Mouse (Mus musculus) liver, embryonic 13.5 days (tissue): Measurements from ENCODE around the gene Hist1h3f. TPM values are rescaled to one million over a fixed set of nuclear protein-coding genes. Genes with fewer than 3 reads are reported as not detected.
"Not testable (repeated sequence)": the region's sequence is repeated elsewhere in the genome, so short reads cannot be mapped to it uniquely, and the experiment has no call there.

Experiments used
- ATAC-seq: fragments of 200-750 bp; cut with Nextera tagmentation; 2 replicates; pipeline ENCODE4 v1.8.0; 2017; ENCODE audit warnings: low read depth, mild to moderate bottlenecking, moderate number of reproducible peaks, moderate library complexity
- DNase-seq: peaks from one replicate; pipeline ENCODE4 v3.0.0; 2022
- H3K27ac ChIP-seq: fragments of 300-500 bp; sonication (generic); 2 replicates; pipeline ENCODE4 v1.5.1; 2015; ENCODE audit warnings: moderate library complexity, mild to moderate bottlenecking, inconsistent platforms
- H3K27me3 ChIP-seq: fragments of 300-500 bp; sonication (generic); 2 replicates; pipeline ENCODE4 v1.6.1; 2015; ENCODE audit warnings: mild to moderate bottlenecking, inconsistent platforms
- H3K36me3 ChIP-seq: fragments of 300-500 bp; sonication (generic); 2 replicates; pipeline ENCODE4 v1.6.1; 2015; ENCODE audit warnings: mild to moderate bottlenecking, inconsistent platforms
- H3K4me1 ChIP-seq: fragments of 300-500 bp; sonication (generic); replicated peaks from 2 replicates; pipeline ENCODE4 v1.6.1; 2015; ENCODE audit warnings: inconsistent platforms
- H3K4me2 ChIP-seq: fragments of 300-500 bp; sonication (generic); 2 replicates; pipeline ENCODE4 v1.6.1; 2015; ENCODE audit warnings: inconsistent platforms, mild to moderate bottlenecking, moderate library complexity
- H3K4me3 ChIP-seq: fragments of 300-500 bp; sonication (generic); replicated peaks from 2 replicates; pipeline ENCODE4 v1.5.1; 2015; ENCODE audit warnings: mild to moderate bottlenecking, inconsistent platforms
- H3K9ac ChIP-seq: fragments of 300-500 bp; sonication (generic); 2 replicates; pipeline ENCODE4 v1.6.1; 2015; ENCODE audit warnings: mild to moderate bottlenecking, inconsistent platforms
- H3K9me3 ChIP-seq: fragments of 300-500 bp; sonication (generic); replicated peaks from 2 replicates; pipeline ENCODE4 v1.6.1; 2016; ENCODE audit warnings: inconsistent platforms
- WGBS: fragments of 180-500 bp; shearing (Covaris S2); methylation state at CpG from one replicate; pipeline ENCODE4 v1.1.7; 2015; ENCODE audit not compliant: insufficient replicate concordance; 5-methylcytosine and 5-hydroxymethylcytosine counted together
- microRNA-seq: library from miRNA; unstranded; fragments of <30 nt; microRNA quantifications from one replicate; pipeline ENCODE4, GENCODE M21; 2016
- polyA plus RNA-seq: library from polyadenylated mRNA; unstranded; fragments of >200 nt; fragmentation: Nextera tagmentation; extraction: Ambion mirVana; gene quantifications from 2 replicates; pipeline ENCODE4 v1.2.1, GENCODE M21; 2015

Hist1h3f gene
- polyA plus RNA-seq, 1 experiment from 2014 or later, result 2.1 TPM

DNA sequence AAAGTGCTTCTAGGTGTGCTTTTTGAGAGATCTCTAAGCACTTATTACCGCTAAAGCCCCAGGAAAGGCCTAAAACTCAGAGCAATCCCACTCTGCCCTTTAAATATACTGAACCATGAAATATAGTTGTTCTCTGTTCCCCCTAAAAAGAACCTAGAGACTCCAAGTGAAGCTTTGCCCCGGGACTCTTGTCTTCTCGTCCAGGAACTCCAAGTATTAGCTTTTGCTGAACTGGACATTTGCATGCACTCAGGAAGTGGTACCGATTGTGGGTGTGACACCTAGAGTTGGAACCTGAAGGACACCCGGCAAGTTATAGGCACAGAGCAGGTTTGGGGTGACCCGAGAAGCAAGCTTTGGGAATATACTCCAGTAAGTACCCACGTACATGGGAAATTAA, 47.4 kb downstream of the Hist1h3f start:
- H3K27ac ChIP-seq, result no peak overlapping the region
- DNase-seq (no peak), ATAC-seq (no peak)
- no peaks in the 10 kb centered on the region for H3K27me3 ChIP-seq
- H3K9ac ChIP-seq, result no peak overlapping the region
- peaks cover 56% of the 10 kb centered on the region for H3K4me1 ChIP-seq
- 87% methylated on average over 7 of the region's 7 CpGs for WGBS
- no peak overlapping the region for H3K4me2 ChIP-seq
- H3K4me3 ChIP-seq, result no peak overlapping the region
- H3K9me3 ChIP-seq, result no peaks in the 10 kb centered on the region
- no peaks in the 10 kb centered on the region for H3K36me3 ChIP-seq

DNA sequence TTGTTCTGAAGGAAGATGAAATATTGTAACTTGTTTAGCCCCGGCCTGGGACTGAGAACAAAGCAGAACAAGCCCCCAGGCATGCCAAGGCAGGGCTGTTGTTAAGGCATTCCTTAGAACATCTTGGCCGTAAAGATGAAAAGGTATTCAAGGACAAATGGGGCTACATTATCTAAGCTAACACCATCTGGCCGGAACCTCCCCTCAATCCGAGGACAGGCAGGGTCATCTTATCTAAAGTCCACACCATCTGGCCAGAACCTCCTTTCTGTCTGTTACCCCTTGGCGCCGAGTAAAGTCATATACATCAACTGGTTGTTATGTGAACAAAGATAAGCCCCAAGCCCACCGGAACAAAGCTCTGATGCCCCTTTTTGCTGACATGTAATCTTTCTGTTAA, 48.0 kb downstream of the Hist1h3f start:
- not testable (repeated sequence) for H3K36me3 ChIP-seq, H3K9me3 ChIP-seq

DNA sequence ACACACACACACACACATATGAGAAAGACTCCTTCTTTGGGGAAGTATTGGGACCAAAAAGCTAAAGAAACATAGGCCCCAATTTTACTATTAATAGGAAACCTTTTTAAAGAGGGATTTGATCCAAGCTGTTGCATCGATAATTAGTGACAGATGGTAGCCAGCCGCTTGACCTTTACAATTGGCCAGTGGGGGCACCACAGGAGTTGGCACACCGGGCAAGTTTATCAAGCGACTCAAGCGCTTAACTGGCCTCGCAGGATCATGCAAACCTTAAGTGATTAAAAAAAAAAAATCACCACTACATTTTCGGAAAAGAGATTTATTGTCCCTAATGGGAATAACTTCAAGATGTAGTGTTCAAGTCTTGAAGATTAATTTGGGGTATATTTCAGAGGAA, 48.8 kb downstream of the Hist1h3f start:
- Histone ChIP-seq H3K9me3 (no peaks in the 10 kb centered on the region), H3K4me2 (no peak overlapping the region), H3K4me3 (no peak overlapping the region), H3K9ac (peak overlapping the region; percentile 56; the same call in 1 of the 2 replicates), H3K36me3 (no peaks in the 10 kb centered on the region), H3K4me1 (peaks cover 61% of the 10 kb centered on the region), H3K27me3 (no peaks in the 10 kb centered on the region), H3K27ac (peak overlapping the region; percentile 80)
- DNase-seq (no peak), ATAC-seq (no peak)
- 71% methylated on average over 7 of the region's 7 CpGs for WGBS

More for the DNA sequence above, 48.0 kb downstream of the Hist1h3f start:
- not testable (repeated sequence) for ATAC-seq, H3K4me2 ChIP-seq, H3K27ac ChIP-seq, H3K4me3 ChIP-seq, DNase-seq, H3K9ac ChIP-seq, H3K27me3 ChIP-seq
- peaks cover 58% of the 10 kb centered on the region for H3K4me1 ChIP-seq
- 61% methylated on average over 7 of the region's 7 CpGs for WGBS

DNA sequence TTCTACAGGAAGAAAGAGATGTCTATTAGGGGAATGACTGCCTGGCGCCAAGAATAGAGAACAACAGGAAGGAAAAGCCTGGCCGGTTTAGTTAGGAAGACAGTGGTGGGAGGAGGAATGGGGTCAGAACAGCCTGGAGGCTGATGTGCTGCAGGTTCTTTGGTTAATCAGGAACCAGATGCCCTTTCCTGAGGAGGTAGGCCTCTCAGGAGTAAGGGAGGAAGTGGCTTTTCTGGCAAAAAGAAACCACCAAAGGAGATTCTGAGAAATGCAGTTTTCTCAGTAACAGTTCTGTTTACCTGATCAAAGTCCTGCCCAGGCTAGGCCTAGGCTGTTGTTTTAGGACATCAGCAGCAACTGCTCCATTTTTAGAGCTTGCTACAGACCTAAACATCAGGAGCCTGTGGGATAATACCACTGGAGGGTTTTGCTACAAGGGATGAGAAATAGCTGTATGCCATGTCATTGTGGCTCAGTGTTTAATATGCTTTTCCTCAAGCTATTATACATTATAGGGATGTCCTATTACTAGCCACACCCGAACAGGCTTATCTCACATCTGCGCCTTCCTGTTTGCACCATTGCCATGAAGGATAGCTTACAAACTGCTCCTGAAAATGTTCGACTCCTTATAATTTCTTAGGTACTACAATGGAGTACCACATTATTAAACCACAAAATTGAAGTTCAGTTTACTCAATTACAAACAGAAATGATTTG, 49.4 kb downstream of the Hist1h3f start:
- H3K27me3 ChIP-seq, result no peaks in the 10 kb centered on the region
- peaks cover 61% of the 10 kb centered on the region for H3K4me1 ChIP-seq
- H3K36me3 ChIP-seq, result no peaks in the 10 kb centered on the region
- H3K9me3 ChIP-seq, result no peaks in the 10 kb centered on the region
- H3K9ac ChIP-seq, result peak overlapping the region; percentile 56
- WGBS, result 20% methylated on average over 5 of the region's 5 CpGs
- H3K27ac ChIP-seq, result peak overlapping the region; percentile 80
- ATAC-seq, result 0 out of 2 replicates have a peak, but pooled peaks have one; percentile 30
- no peak overlapping the region for H3K4me3 ChIP-seq
- no peak for DNase-seq
- peak overlapping the region; percentile 9; the same call in 1 of the 2 replicates for H3K4me2 ChIP-seq

Small RNA genes lying within 50 kb of the gene (microRNA-seq; reads per million reads assigned to microRNA genes)
- not detected for gene Gm44297
- gene Gm44359, result not detected
- not detected for gene Gm44394
- 5.3 reads per million, percentile 13 among the genes with 10 or more reads in this experiment for gene n-TStga1

Other genes starting within 250 kb of the Hist1h3f start
- 15.2 and 20.1 TPM in 2 replicates for gene Zfp322a, start 174.8 kb upstream of the Hist1h3f start, polyA plus RNA-seq
- 8.3 and 9.1 TPM in 2 replicates for gene Abt1, start 120.2 kb upstream of the Hist1h3f start, polyA plus RNA-seq
- gene Btn1a1, start 78.2 kb upstream of the Hist1h3f start, polyA plus RNA-seq, result 1.5 and 2.0 TPM in 2 replicates
- not detected in 2 replicates for gene Btn2a2, start 55.2 kb upstream of the Hist1h3f start, polyA plus RNA-seq
- 3.8 and 5.9 TPM in 2 replicates for gene Hist1h4h, start 13.0 kb upstream of the Hist1h3f start, polyA plus RNA-seq
- 7.7 and 13.6 TPM in 2 replicates for gene Hist1h2af, start 10.1 kb upstream of the Hist1h3f start, polyA plus RNA-seq
- 10.3 and 17.1 TPM in 2 replicates for gene Hist1h3g, start 8.6 kb upstream of the Hist1h3f start, polyA plus RNA-seq
- 1.7 TPM in 2 replicates for gene Hist1h2bh, start 660 bp upstream of the Hist1h3f start, polyA plus RNA-seq
- 0.98 and 4.2 TPM in 2 replicates for gene Hist1h4f, start 7.6 kb downstream of the Hist1h3f start, polyA plus RNA-seq
- gene Hist1h1d, start 9.2 kb downstream of the Hist1h3f start, polyA plus RNA-seq, result 0.75 and 0.93 TPM in 2 replicates
- 4.4 and 6.8 TPM in 2 replicates for gene Hist1h3e, start 18.3 kb downstream of the Hist1h3f start, polyA plus RNA-seq
- 95.0 and 121 TPM in 2 replicates for gene Hist1h2ae, start 27.2 kb downstream of the Hist1h3f start, polyA plus RNA-seq
- gene Hist1h2bg, start 27.3 kb downstream of the Hist1h3f start, polyA plus RNA-seq, result 6.5 and 14.1 TPM in 2 replicates
- 5.0 and 12.7 TPM in 2 replicates for gene Hist1h2bf, start 30.1 kb downstream of the Hist1h3f start, polyA plus RNA-seq
- gene Hist1h2ad, start 30.3 kb downstream of the Hist1h3f start, polyA plus RNA-seq, result 1.2 and 4.3 TPM in 2 replicates
- gene Hist1h3d, start 31.7 kb downstream of the Hist1h3f start, polyA plus RNA-seq, result 5.9 and 7.2 TPM in 2 replicates
- gene Hist1h4d, start 37.5 kb downstream of the Hist1h3f start, polyA plus RNA-seq, result 116 and 152 TPM in 2 replicates
- gene Hist1h2be, start 77.1 kb downstream of the Hist1h3f start, polyA plus RNA-seq, result 1.3 and 2.0 TPM in 2 replicates
- 24.3 and 26.2 TPM in 2 replicates for gene Hist1h1e, start 78.5 kb downstream of the Hist1h3f start, polyA plus RNA-seq
- gene Hist1h2ac, start 139.9 kb downstream of the Hist1h3f start, polyA plus RNA-seq, result 0.89 and 1.0 TPM in 2 replicates
- 81.2 and 88.9 TPM in 2 replicates for gene Hist1h2bc, start 140.1 kb downstream of the Hist1h3f start, polyA plus RNA-seq
- not detected in 2 replicates for gene Hist1h1t, start 151.8 kb downstream of the Hist1h3f start, polyA plus RNA-seq
- 5.4 and 8.6 TPM in 2 replicates for gene Hist1h4c, start 154.4 kb downstream of the Hist1h3f start, polyA plus RNA-seq
- gene Hfe, start 166.8 kb downstream of the Hist1h3f start, polyA plus RNA-seq, result 6.6 and 8.8 TPM in 2 replicates
- gene Hist1h1c, start 194.8 kb downstream of the Hist1h3f start, polyA plus RNA-seq, result 60.3 and 72.2 TPM in 2 replicates
- 5.2 and 5.9 TPM in 2 replicates for gene Hist1h3c, start 201.6 kb downstream of the Hist1h3f start, polyA plus RNA-seq
- gene Hist1h2bb, start 202.7 kb downstream of the Hist1h3f start, polyA plus RNA-seq, result 3.9 and 5.6 TPM in 2 replicates
- gene Hist1h2ab, start 207.1 kb downstream of the Hist1h3f start, polyA plus RNA-seq, result 54.0 and 76.2 TPM in 2 replicates
- 10.4 and 29.5 TPM in 2 replicates for gene Hist1h3b, start 208.2 kb downstream of the Hist1h3f start, polyA plus RNA-seq
- 3.7 and 5.5 TPM in 2 replicates for gene Hist1h4b, start 213.0 kb downstream of the Hist1h3f start, polyA plus RNA-seq
- 0.86 TPM in 1 of 2 replicates, not detected in the other for gene Hist1h4a, start 217.2 kb downstream of the Hist1h3f start, polyA plus RNA-seq
- 3.2 and 8.3 TPM in 2 replicates for gene Hist1h3a, start 218.3 kb downstream of the Hist1h3f start, polyA plus RNA-seq
- 4.3 and 8.1 TPM in 2 replicates for gene Hist1h1a, start 219.6 kb downstream of the Hist1h3f start, polyA plus RNA-seq
- gene Trim38, start 225.9 kb downstream of the Hist1h3f start, polyA plus RNA-seq, result 0.14 TPM in 1 of 2 replicates, not detected in the other